Mouse (Mus musculus): ENCODE results near the gene Inpp5d. TPM values are rescaled to one million over a fixed set of nuclear protein-coding genes. Genes with fewer than 3 reads are reported as not detected.

Gene Inpp5d
- polyA plus RNA-seq, 1 experiment from 2014 or later = 6.0 TPM

- ATAC-seq (ENCODE audit: extremely low read depth, insufficient number of reproducible peaks, low FRiP score, low TSS enrichment) = no peak
- WGBS = 63% methylated on average over 8 of the region's 8 CpGs
- no peak overlapping the region for H3K27ac ChIP-seq (replicated peaks)
- 0 out of 2 replicates have a peak, but pooled peaks cover 4% of the 10 kb centered on the region for H3K9me3 ChIP-seq
- no peak overlapping the region for H3K4me2 ChIP-seq
- H3K27me3 ChIP-seq (replicated peaks) = no peaks in the 10 kb centered on the region
- no peak overlapping the region for H3K9ac ChIP-seq
- H3K36me3 ChIP-seq = no peaks in the 10 kb centered on the region
- H3K4me3 ChIP-seq = no peak overlapping the region
- peaks cover 17% of the 10 kb centered on the region for H3K4me1 ChIP-seq
Measured at GRCm38 (mm10) chr1:87658937-87659617, 39.0 kb downstream of the Inpp5d start.

- WGBS = 69% methylated on average over 4 of the region's 4 CpGs
- H3K27me3 ChIP-seq (replicated peaks) = no peaks in the 10 kb centered on the region
Measured at GRCm38 (mm10) chr1:87659618-87659960, 39.5 kb downstream of the Inpp5d start.

GRCm38 (mm10) chr1:87660740-87661139 is 40.6 kb downstream of the Inpp5d start:
- Histone ChIP-seq H3K27me3 (replicated peaks) (no peaks in the 10 kb centered on the region), H3K4me2 (no peak overlapping the region), H3K9me3 (0 out of 2 replicates have a peak, but pooled peaks cover 4% of the 10 kb centered on the region), H3K27ac (replicated peaks) (no peak overlapping the region), H3K36me3 (no peaks in the 10 kb centered on the region), H3K4me3 (no peak overlapping the region), H3K9ac (no peak overlapping the region), H3K4me1 (peaks cover 17% of the 10 kb centered on the region)
- no peak for ATAC-seq (ENCODE audit: extremely low read depth, insufficient number of reproducible peaks, low FRiP score, low TSS enrichment)
- WGBS = 72% methylated on average over 1 of the region's 1 CpGs

More at GRCm38 (mm10) chr1:87659618-87659960, 39.5 kb downstream of the Inpp5d start:
- H3K9ac ChIP-seq = no peak overlapping the region
- no peak overlapping the region for H3K4me3 ChIP-seq
- no peaks in the 10 kb centered on the region for H3K36me3 ChIP-seq
- ATAC-seq (ENCODE audit: extremely low read depth, insufficient number of reproducible peaks, low FRiP score, low TSS enrichment) = no peak
- no peak overlapping the region for H3K27ac ChIP-seq (replicated peaks)
- H3K9me3 ChIP-seq = 0 out of 2 replicates have a peak, but pooled peaks cover 4% of the 10 kb centered on the region
- no peak overlapping the region for H3K4me2 ChIP-seq
- H3K4me1 ChIP-seq = peaks cover 17% of the 10 kb centered on the region

GRCm38 (mm10) chr1:87663992-87664391 is 43.9 kb downstream of the Inpp5d start:
- H3K4me2 ChIP-seq = no peak overlapping the region
- WGBS = 66% methylated on average over 2 of the region's 2 CpGs
- no peak overlapping the region for H3K4me3 ChIP-seq
- H3K36me3 ChIP-seq = no peaks in the 10 kb centered on the region
- 0 out of 2 replicates have a peak, but pooled peaks cover 4% of the 10 kb centered on the region for H3K9me3 ChIP-seq
- 0 out of 2 replicates have a peak, but pooled peaks cover 6% of the 10 kb centered on the region for H3K4me1 ChIP-seq
- H3K9ac ChIP-seq = no peak overlapping the region
- no peaks in the 10 kb centered on the region for H3K27me3 ChIP-seq (replicated peaks)
- ATAC-seq (ENCODE audit: extremely low read depth, insufficient number of reproducible peaks, low FRiP score, low TSS enrichment) = no peak
- no peak overlapping the region for H3K27ac ChIP-seq (replicated peaks)

GRCm38 (mm10) chr1:87667006-87667405 is 46.9 kb downstream of the Inpp5d start:
- Histone ChIP-seq H3K27me3 (replicated peaks) (no peaks in the 10 kb centered on the region), H3K36me3 (no peaks in the 10 kb centered on the region), H3K27ac (replicated peaks) (no peak overlapping the region), H3K4me2 (no peak overlapping the region), H3K9me3 (0 out of 2 replicates have a peak, but pooled peaks cover 4% of the 10 kb centered on the region), H3K9ac (no peak overlapping the region), H3K4me3 (no peak overlapping the region), H3K4me1 (no peaks in the 10 kb centered on the region)
- 53% methylated on average over 1 of the region's 1 CpGs for WGBS
- no peak for ATAC-seq (ENCODE audit: extremely low read depth, insufficient number of reproducible peaks, low FRiP score, low TSS enrichment)

- no peak overlapping the region for H3K27ac ChIP-seq (replicated peaks)
- H3K36me3 ChIP-seq = no peaks in the 10 kb centered on the region
- no peaks in the 10 kb centered on the region for H3K4me1 ChIP-seq
- H3K9me3 ChIP-seq = 0 out of 2 replicates have a peak, but pooled peaks cover 4% of the 10 kb centered on the region
- ATAC-seq (ENCODE audit: extremely low read depth, insufficient number of reproducible peaks, low FRiP score, low TSS enrichment) = no peak
- no peak overlapping the region for H3K9ac ChIP-seq
- no peak overlapping the region for H3K4me3 ChIP-seq
- H3K4me2 ChIP-seq = no peak overlapping the region
- no peaks in the 10 kb centered on the region for H3K27me3 ChIP-seq (replicated peaks)
- WGBS = 78% methylated on average over 7 of the region's 7 CpGs
Measured at GRCm38 (mm10) chr1:87668300-87668699, 48.2 kb downstream of the Inpp5d start.

GRCm38 (mm10) chr1:87671483-87671882 is 51.4 kb downstream of the Inpp5d start:
- no peak for ATAC-seq (ENCODE audit: extremely low read depth, insufficient number of reproducible peaks, low FRiP score, low TSS enrichment)
- 63% methylated on average over 4 of the region's 4 CpGs for WGBS
- no peaks in the 10 kb centered on the region for H3K36me3 ChIP-seq

GRCm38 (mm10) chr1:87673822-87674604 is 53.9 kb downstream of the Inpp5d start:
- no peak overlapping the region for H3K27ac ChIP-seq (replicated peaks)
- H3K9me3 ChIP-seq = no peaks in the 10 kb centered on the region
- H3K9ac ChIP-seq = no peak overlapping the region
- H3K4me2 ChIP-seq = no peak overlapping the region
- no peak for ATAC-seq (ENCODE audit: extremely low read depth, insufficient number of reproducible peaks, low FRiP score, low TSS enrichment)
- H3K4me1 ChIP-seq = no peaks in the 10 kb centered on the region
- WGBS = 65% methylated on average over 9 of the region's 9 CpGs
- H3K4me3 ChIP-seq = no peak overlapping the region
- no peaks in the 10 kb centered on the region for H3K36me3 ChIP-seq
- H3K27me3 ChIP-seq (replicated peaks) = no peaks in the 10 kb centered on the region

More at GRCm38 (mm10) chr1:87671483-87671882, 51.4 kb downstream of the Inpp5d start:
- H3K9me3 ChIP-seq = no peaks in the 10 kb centered on the region
- H3K27ac ChIP-seq (replicated peaks) = no peak overlapping the region
- H3K9ac ChIP-seq = no peak overlapping the region
- H3K27me3 ChIP-seq (replicated peaks) = no peaks in the 10 kb centered on the region
- no peak overlapping the region for H3K4me3 ChIP-seq
- no peaks in the 10 kb centered on the region for H3K4me1 ChIP-seq
- H3K4me2 ChIP-seq = no peak overlapping the region

- no peak overlapping the region for H3K4me2 ChIP-seq
- H3K4me3 ChIP-seq = no peak overlapping the region
- H3K9ac ChIP-seq = no peak overlapping the region
- no peaks in the 10 kb centered on the region for H3K4me1 ChIP-seq
- no peaks in the 10 kb centered on the region for H3K27me3 ChIP-seq (replicated peaks)
- 76% methylated on average over 6 of the region's 6 CpGs for WGBS
- H3K9me3 ChIP-seq = no peaks in the 10 kb centered on the region
- H3K27ac ChIP-seq (replicated peaks) = no peak overlapping the region
- ATAC-seq (ENCODE audit: extremely low read depth, insufficient number of reproducible peaks, low FRiP score, low TSS enrichment) = no peak
- no peaks in the 10 kb centered on the region for H3K36me3 ChIP-seq
Measured at GRCm38 (mm10) chr1:87676006-87676405, 55.9 kb downstream of the Inpp5d start.

- Histone ChIP-seq H3K4me2 (no peak overlapping the region), H3K27me3 (replicated peaks) (no peaks in the 10 kb centered on the region), H3K36me3 (peaks cover 9% of the 10 kb centered on the region; the same call in 1 of the 2 replicates), H3K9ac (no peak overlapping the region), H3K4me1 (no peaks in the 10 kb centered on the region), H3K4me3 (no peak overlapping the region), H3K9me3 (no peaks in the 10 kb centered on the region), H3K27ac (replicated peaks) (no peak overlapping the region)
- no peak for ATAC-seq (ENCODE audit: extremely low read depth, insufficient number of reproducible peaks, low FRiP score, low TSS enrichment)
- WGBS = 71% methylated on average over 5 of the region's 5 CpGs
Measured at GRCm38 (mm10) chr1:87679089-87679488, 59.0 kb downstream of the Inpp5d start.

- ATAC-seq (ENCODE audit: extremely low read depth, insufficient number of reproducible peaks, low FRiP score, low TSS enrichment) = no peak
- Histone ChIP-seq H3K4me1 (no peaks in the 10 kb centered on the region), H3K4me3 (no peak overlapping the region), H3K27ac (replicated peaks) (no peak overlapping the region), H3K4me2 (no peak overlapping the region), H3K9ac (no peak overlapping the region), H3K36me3 (peaks cover 11% of the 10 kb centered on the region; the same call in 1 of the 2 replicates), H3K27me3 (replicated peaks) (0 out of 2 replicates have a peak, but pooled peaks cover 3% of the 10 kb centered on the region), H3K9me3 (no peaks in the 10 kb centered on the region)
- WGBS = 90% methylated on average over 4 of the region's 4 CpGs
Measured at GRCm38 (mm10) chr1:87680950-87681349, 60.8 kb downstream of the Inpp5d start.

Data from heart, embryonic 13.5 days (tissue).